Comparison of ENCODE assay signal across 16 mouse cellular contexts in genomic region chr4:151893241-151893640, GRCm38 (mm10). TPM values are rescaled to one million over a fixed set of nuclear protein-coding genes. Genes with fewer than 3 reads are reported as not detected.
A peak's percentile ranks its signal among the peaks of the same experiment; 100 is the strongest.
DNase-seq lines count a peak whose midpoint lies in the region; ATAC-seq and TF ChIP-seq lines count a peak whose summit lies in the region.
"Had no signal": no experiment of that assay in that cellular context is flagged by ENCODE, and none has a peak within 500 bp of the region (broad histone marks: within the 10 kb centered on the region; RNA-seq: fewer than 3 reads in every experiment).

No protein-coding gene starts in this region.

- H3K4me1 ChIP-seq in kidney, adult 2 months (ENCODE audit: control insufficient read depth, insufficient read depth, low read length) = no peaks in the 10 kb centered on the region
- H3K4me1 ChIP-seq in kidney, embryonic 16.5 days (ENCODE audit: insufficient read depth, low read length) = no peaks in the 10 kb centered on the region
- H3K4me1 ChIP-seq in lung, adult 2 months (ENCODE audit: control insufficient read depth, insufficient read depth, low read length) = no peaks in the 10 kb centered on the region
- H3K4me1 ChIP-seq in MEL (ENCODE audit: control insufficient read depth in 1 of 2, insufficient read depth in 2 of 2, low read length in 2 of 2) = no peaks in the 10 kb centered on the region
- H3K4me1 ChIP-seq in cortical plate, adult 2 months (ENCODE audit: control insufficient read depth, insufficient read depth, low read length) = no peaks in the 10 kb centered on the region
- H3K4me1 ChIP-seq: embryonic facial prominence, embryonic 15.5 days; forebrain, embryonic 13.5 days; neural tube, embryonic 12.5 days; stomach, embryonic 15.5 days had no signal

- 0 out of 2 replicates have a peak, but pooled peaks cover 3% of the 10 kb centered on the region for H3K9me3 ChIP-seq in kidney, embryonic 16.5 days (ENCODE audit: low read length)
- no peaks in the 10 kb centered on the region for H3K9me3 ChIP-seq in MEL (replicated peaks; ENCODE audit: insufficient read depth, low read length)
- H3K9me3 ChIP-seq: embryonic facial prominence, embryonic 15.5 days; limb, embryonic 10.5 days; stomach, embryonic 15.5 days had no signal

- no peaks in the 10 kb centered on the region for H3K36me3 ChIP-seq in kidney, adult 2 months (ENCODE audit: control insufficient read depth, insufficient read depth, low read length)
- no peaks in the 10 kb centered on the region for H3K36me3 ChIP-seq in kidney, embryonic 16.5 days (ENCODE audit: insufficient read depth, low read length)
- H3K36me3 ChIP-seq in MEL (ENCODE audit: control insufficient read depth in 1 of 2, insufficient read depth in 2 of 2, low read length in 2 of 2) = no peaks in the 10 kb centered on the region
- H3K36me3 ChIP-seq: embryonic facial prominence, embryonic 15.5 days; limb, embryonic 10.5 days; neural tube, embryonic 12.5 days; stomach, embryonic 15.5 days had no signal

- no peaks in the 10 kb centered on the region for H3K79me2 ChIP-seq in MEL (ENCODE audit: control insufficient read depth, insufficient read depth, low read length, poor library complexity)

- no peak overlapping the region for H3K27ac ChIP-seq in kidney, adult 2 months (ENCODE audit: insufficient read depth, low read depth, low read length)
- no peak overlapping the region for H3K27ac ChIP-seq in kidney, embryonic 16.5 days (ENCODE audit: low read length)
- no peak overlapping the region for H3K27ac ChIP-seq in MEL (ENCODE audit: control insufficient read depth, low read depth, low read length)
- no peak overlapping the region for H3K27ac ChIP-seq in cortical plate, adult 2 months (ENCODE audit: insufficient read depth, low read length)
- H3K27ac ChIP-seq: embryonic facial prominence, embryonic 15.5 days; forebrain, embryonic 13.5 days; limb, embryonic 10.5 days; neural tube, embryonic 12.5 days; stomach, embryonic 15.5 days had no signal

- H3K4me2 ChIP-seq in kidney, embryonic 16.5 days (replicated peaks; ENCODE audit: low read depth, low read length) = no peak overlapping the region
- H3K4me2 ChIP-seq: embryonic facial prominence, embryonic 15.5 days; forebrain, embryonic 13.5 days; neural tube, embryonic 12.5 days; stomach, embryonic 15.5 days had no signal

- 73% methylated on average over 6 of the region's 6 CpGs for WGBS in kidney, adult 2 months
- 75% methylated on average over 6 of the region's 6 CpGs for WGBS in kidney, embryonic 16.5 days
- 65% methylated on average over 6 of the region's 6 CpGs for WGBS in lung, adult 2 months

- TF ChIP-seq EP300 in MEL (IDR thresholded peaks at IDR 0.05; ENCODE audit: low read depth in 1 of 2, low read length in 2 of 2) = no peak

- no peak for ATAC-seq in kidney, embryonic 16.5 days (ENCODE audit: low FRiP score, low TSS enrichment)
- ATAC-seq: forebrain, embryonic 13.5 days; midbrain, embryonic 16.5 days had no signal

- no peak for TF ChIP-seq POLR2A in kidney, adult 2 months (IDR thresholded peaks at IDR 0.05; ENCODE audit: low read depth, low read length)
- TF ChIP-seq POLR2A in lung, adult 2 months (IDR thresholded peaks at IDR 0.05; ENCODE audit: borderline replicate concordance, extremely low read depth, low read depth, low read length) = no peak
- no peak for TF ChIP-seq POLR2A in MEL (IDR thresholded peaks at IDR 0.05; ENCODE audit: control insufficient read depth in 1 of 2, insufficient read depth in 1 of 2, low read depth in 1 of 2, low read length in 2 of 2, poor library complexity in 1 of 2)
- TF ChIP-seq POLR2A in cortical plate, adult 2 months (IDR thresholded peaks at IDR 0.05; ENCODE audit: extremely low read depth, insufficient read depth, low read length) = no peak

- H3K4me3 ChIP-seq in kidney, adult 2 months (ENCODE audit: insufficient read depth, low read depth, low read length) = no peak overlapping the region
- no peak overlapping the region for H3K4me3 ChIP-seq in kidney, embryonic 16.5 days (ENCODE audit: low read length)
- H3K4me3 ChIP-seq in lung, adult 2 months (replicated peaks; ENCODE audit: extremely low read depth, low read depth, low read length) = no peak overlapping the region
- no peak overlapping the region for H3K4me3 ChIP-seq in MEL (ENCODE audit: control insufficient read depth in 1 of 2, insufficient read depth in 1 of 2, low read depth in 2 of 2, low read length in 2 of 2)
- H3K4me3 ChIP-seq in cortical plate, adult 2 months (ENCODE audit: insufficient read depth, low read length) = no peak overlapping the region
- H3K4me3 ChIP-seq: embryonic facial prominence, embryonic 15.5 days; forebrain, embryonic 13.5 days; limb, embryonic 10.5 days; neural tube, embryonic 12.5 days; stomach, embryonic 15.5 days had no signal

- no peaks in the 10 kb centered on the region for H3K27me3 ChIP-seq in kidney, adult 2 months (replicated peaks; ENCODE audit: control insufficient read depth, insufficient read depth, low read length)
- no peaks in the 10 kb centered on the region for H3K27me3 ChIP-seq in kidney, embryonic 16.5 days (ENCODE audit: insufficient read depth, low read length)
- peaks cover 10 to 15% of the 10 kb centered on the region in 2 experiments for H3K27me3 ChIP-seq in MEL (ENCODE audit: control insufficient read depth in 1 of 2, insufficient read depth in 2 of 2, low read length in 2 of 2)
- H3K27me3 ChIP-seq: embryonic facial prominence, embryonic 15.5 days; forebrain, embryonic 13.5 days; neural tube, embryonic 12.5 days; stomach, embryonic 15.5 days had no signal

- peak; percentile 25 for TF ChIP-seq RAD21 in MEL (IDR thresholded peaks at IDR 0.05; ENCODE audit: low read depth, low read length)

- TF ChIP-seq CTCF in kidney, adult 2 months (conservative IDR thresholded peaks at IDR 0.05; ENCODE audit: insufficient read depth, insufficient read length, low read depth, low read length) = peak; percentile 38; the same call in 1 of the 2 replicates
- TF ChIP-seq CTCF in lung, adult 2 months (IDR thresholded peaks at IDR 0.05; ENCODE audit: insufficient read depth, low read length) = 0 out of 2 replicates have a peak, but pooled peaks have one; percentile 9
- peak; percentile 11 to 53 (median 41); a peak in 5 of 6 replicates for TF ChIP-seq CTCF in MEL (IDR thresholded peaks at IDR 0.05 in 2 of 3, conservative IDR thresholded peaks at IDR 0.05 in 1 of 3; ENCODE audit: control insufficient read depth in 1 of 3, insufficient read depth in 1 of 3, low read depth in 2 of 3, low read length in 3 of 3, poor library complexity in 1 of 3, severe bottlenecking in 1 of 3)
- 0 out of 2 replicates have a peak, but pooled peaks have one; percentile 20 for TF ChIP-seq CTCF in cortical plate, adult 2 months (IDR thresholded peaks at IDR 0.05; ENCODE audit: extremely low read depth, insufficient read depth, low read length)

- intact Hi-C loops in gastrocnemius, postnatal 36 days (cut with DNase I) = no loop called here

- DNase-seq in kidney, adult 2 months = no peak
- DNase-seq in lung, adult 2 months = no peak
- DNase-seq in lung, postnatal 25 days (ENCODE audit: low spot score) = no peak
- peak; percentile 19 for DNase-seq in MEL (ENCODE audit: low read depth, low spot score)
- DNase-seq in gastrocnemius, postnatal 36 days = no peak
- no peak for DNase-seq in layer of hippocampus, postnatal 10 days (ENCODE audit: low spot score in 2 of 2)
- DNase-seq: cerebellum, adult 11-12 months; thymus, postnatal 4 days had no signal

- no peak overlapping the region for H3K9ac ChIP-seq in kidney, embryonic 16.5 days (replicated peaks; ENCODE audit: low read length)
- no peak overlapping the region for H3K9ac ChIP-seq in MEL (ENCODE audit: control insufficient read depth, low read depth, low read length, poor library complexity, severe bottlenecking)
- H3K9ac ChIP-seq: embryonic facial prominence, embryonic 15.5 days; forebrain, embryonic 13.5 days; neural tube, embryonic 12.5 days; stomach, embryonic 15.5 days had no signal

TF ChIP-seq in MEL, 35 proteins besides CTCF, POLR2A, EP300 and RAD21:
- TF ChIP-seq SMC3 (IDR thresholded peaks at IDR 0.05; ENCODE audit: low read depth, low read length) (peak; percentile 64), ZNF384 (IDR thresholded peaks at IDR 0.05; ENCODE audit: low read depth, low read length) (no peak)

RNA-seq across cellular contexts. Expression of gene Camta1, which starts 31.6 kb away (rescaled TPM):
- 7.7 and 7.8 TPM in 2 replicates for polyA plus RNA-seq in kidney, adult 2 months (2012; rRNA removed)
- polyA plus RNA-seq in kidney, embryonic 16.5 days (2015; fragmentation: Nextera tagmentation; extraction: Ambion mirVana) = 80.7 and 83.5 TPM in 2 replicates
- 8.4 and 10.4 TPM in 2 replicates for polyA plus RNA-seq in lung, adult 2 months (2012; rRNA removed)
- 23.5 and 28.2 TPM in 2 replicates for total RNA-seq in MEL (2012; rRNA removed)
- polyA plus RNA-seq in MEL (2012; ENCODE audit: insufficient read depth in 1 of 2, insufficient read length in 2 of 2, low read depth in 1 of 2, low replicate concordance in 2 of 2, missing spikeins in 1 of 2) = 10 to 100 TPM in 1 of 2 experiments, not detected in 1; 87.5 TPM
- 111 and 112 TPM in 2 replicates for polyA plus RNA-seq in cortical plate, adult 2 months (2012; rRNA removed)
- 100 to 1,000 TPM in 1 of 2 experiments, 10 to 100 TPM in 1; 93.4 to 109 TPM for total RNA-seq in gastrocnemius, postnatal 36 days (2021)
- total RNA-seq in layer of hippocampus, postnatal 10 days (2021) = 100 to 1,000 TPM; 218 to 223 TPM

RNA-seq across cellular contexts. Expression of gene Dnajc11, which starts 40.2 kb away (rescaled TPM):
- 70.0 and 76.1 TPM in 2 replicates for polyA plus RNA-seq in kidney, adult 2 months (2012; rRNA removed)
- polyA plus RNA-seq in kidney, embryonic 16.5 days (2015; fragmentation: Nextera tagmentation; extraction: Ambion mirVana) = 79.5 and 88.4 TPM in 2 replicates
- 30.8 and 45.8 TPM in 2 replicates for polyA plus RNA-seq in lung, adult 2 months (2012; rRNA removed)
- 109 and 128 TPM in 2 replicates for total RNA-seq in MEL (2012; rRNA removed)
- polyA plus RNA-seq in MEL (2012; ENCODE audit: insufficient read depth in 1 of 2, insufficient read length in 2 of 2, low read depth in 1 of 2, low replicate concordance in 2 of 2, missing spikeins in 1 of 2) = 100 to 1,000 TPM; 157 to 278 TPM
- polyA plus RNA-seq in cortical plate, adult 2 months (2012; rRNA removed) = 58.5 and 64.9 TPM in 2 replicates
- 10 to 100 TPM; 54.6 to 58.8 TPM for total RNA-seq in gastrocnemius, postnatal 36 days (2021)
- total RNA-seq in layer of hippocampus, postnatal 10 days (2021) = 10 to 100 TPM; 75.8 to 82.0 TPM
